Mouse (Mus musculus): Measurements from ENCODE around the gene Hmgb1.
A peak's percentile ranks its signal among the peaks of the same experiment; 100 is the strongest.

Gene Hmgb1

GRCm38 (mm10) chr5:149184104-149184843 is at the start of gene Hmgb1, which contains the start of gene Uspl1:
TSS of gene Hmgb1 (minus strand) at chr5:149184489.
TSS of gene Uspl1 (plus strand) at chr5:149184350.
- peak; percentile 99 for DNase-seq (ENCODE audit: low read depth, low spot score)

GRCm38 (mm10) chr5:149229619-149230339 is 45.5 kb upstream of the Hmgb1 start:
- DNase-seq (ENCODE audit: low read depth, low spot score): peak; percentile 21

- peak; percentile 97 for DNase-seq (ENCODE audit: low read depth, low spot score)
Measured at GRCm38 (mm10) chr5:149228700-149229618, 44.7 kb upstream of the Hmgb1 start.

- no peak for DNase-seq (ENCODE audit: low read depth, low spot score)
Measured at GRCm38 (mm10) chr5:149224666-149225065, 40.4 kb upstream of the Hmgb1 start.

GRCm38 (mm10) chr5:149221355-149221754 is 37.1 kb upstream of the Hmgb1 start:
- DNase-seq (ENCODE audit: low read depth, low spot score): no peak

GRCm38 (mm10) chr5:149219493-149219892 is 35.2 kb upstream of the Hmgb1 start:
- no peak for DNase-seq (ENCODE audit: low read depth, low spot score)

- no peak for DNase-seq (ENCODE audit: low read depth, low spot score)
Measured at GRCm38 (mm10) chr5:149217524-149218357, 33.5 kb upstream of the Hmgb1 start.

GRCm38 (mm10) chr5:149215540-149215939 is 31.3 kb upstream of the Hmgb1 start:
- no peak for DNase-seq (ENCODE audit: low read depth, low spot score)

GRCm38 (mm10) chr5:149212806-149213205 is 28.5 kb upstream of the Hmgb1 start:
- DNase-seq (ENCODE audit: low read depth, low spot score): no peak

GRCm38 (mm10) chr5:149211041-149211440 is 26.8 kb upstream of the Hmgb1 start:
- DNase-seq (ENCODE audit: low read depth, low spot score): no peak

GRCm38 (mm10) chr5:149209328-149209727 is 25.0 kb upstream of the Hmgb1 start:
- DNase-seq (ENCODE audit: low read depth, low spot score): no peak

- DNase-seq (ENCODE audit: low read depth, low spot score): no peak
Measured at GRCm38 (mm10) chr5:149208776-149209175, 24.5 kb upstream of the Hmgb1 start.

- no peak for DNase-seq (ENCODE audit: low read depth, low spot score)
Measured at GRCm38 (mm10) chr5:149207661-149208060, 23.4 kb upstream of the Hmgb1 start.

- DNase-seq (ENCODE audit: low read depth, low spot score): no peak
Measured at GRCm38 (mm10) chr5:149206286-149206685, 22.0 kb upstream of the Hmgb1 start.

GRCm38 (mm10) chr5:149205265-149205664 is 21.0 kb upstream of the Hmgb1 start:
- DNase-seq (ENCODE audit: low read depth, low spot score): no peak

- no peak for DNase-seq (ENCODE audit: low read depth, low spot score)
Measured at GRCm38 (mm10) chr5:149204822-149205221, 20.5 kb upstream of the Hmgb1 start.

GRCm38 (mm10) chr5:149203796-149204375 is 19.6 kb upstream of the Hmgb1 start:
- DNase-seq (ENCODE audit: low read depth, low spot score): no peak

- no peak for DNase-seq (ENCODE audit: low read depth, low spot score)
Measured at GRCm38 (mm10) chr5:149202941-149203340, 18.7 kb upstream of the Hmgb1 start.

GRCm38 (mm10) chr5:149198782-149199181 is 14.5 kb upstream of the Hmgb1 start:
- no peak for DNase-seq (ENCODE audit: low read depth, low spot score)

- no peak for DNase-seq (ENCODE audit: low read depth, low spot score)
Measured at GRCm38 (mm10) chr5:149196611-149197010, 12.3 kb upstream of the Hmgb1 start.

GRCm38 (mm10) chr5:149190160-149190559 is 5.9 kb upstream of the Hmgb1 start:
- DNase-seq (ENCODE audit: low read depth, low spot score): no peak
